ENCODE assay signal across 30 mouse cellular contexts in the genomic region with DNA sequence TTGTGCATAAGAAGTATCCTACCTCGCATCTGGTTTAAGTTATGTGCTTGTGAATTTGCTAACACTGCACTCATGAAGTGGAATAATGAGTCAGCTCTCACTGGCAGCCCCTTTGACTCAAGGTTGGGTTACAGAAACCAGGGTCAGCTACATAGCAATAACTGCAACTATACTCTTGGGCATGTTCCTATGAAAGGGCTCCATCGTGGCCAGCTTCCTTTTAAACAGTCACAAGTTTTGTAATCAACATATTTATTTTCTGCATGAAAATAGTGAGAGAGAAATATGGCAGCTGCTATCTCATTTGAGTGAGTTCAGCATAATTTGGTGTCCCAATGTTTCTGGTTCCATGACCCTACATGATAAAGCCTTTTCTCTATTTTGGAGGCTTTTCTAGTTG.
DNase-seq lines count a peak whose midpoint lies in the region; ATAC-seq and TF ChIP-seq lines count a peak whose summit lies in the region.
"Had no signal": no experiment of that assay in that cellular context is flagged by ENCODE, and none has a peak within 500 bp of the region (broad histone marks: within the 10 kb centered on the region; RNA-seq: fewer than 3 reads in every experiment).

No protein-coding gene starts in this region.

- H3K4me1 ChIP-seq in lung, embryonic 14.5 days (ENCODE audit: insufficient read depth) = no peaks in the 10 kb centered on the region
- no peaks in the 10 kb centered on the region for H3K4me1 ChIP-seq in lung, adult 2 months (ENCODE audit: control insufficient read depth, insufficient read depth, low read length)
- H3K4me1 ChIP-seq in intestine, postnatal 0 days (replicated peaks; ENCODE audit: control insufficient read depth, insufficient read depth, low read length) = no peaks in the 10 kb centered on the region
- H3K4me1 ChIP-seq in intestine, embryonic 15.5 days (replicated peaks) = no peaks in the 10 kb centered on the region
- H3K4me1 ChIP-seq: embryonic facial prominence, embryonic 13.5 days; forebrain, embryonic 12.5 days; hindbrain, embryonic 10.5 days; hindbrain, embryonic 15.5 days; midbrain, embryonic 10.5 days; midbrain, embryonic 15.5 days; neural tube, embryonic 15.5 days; stomach, embryonic 15.5 days had no signal

- whole genome bisulfite sequencing in lung, embryonic 14.5 days = 53% methylated on average over 2 of the region's 2 CpGs
- 62% methylated on average over 2 of the region's 2 CpGs for WGBS in lung, adult 2 months
- WGBS in intestine, postnatal 0 days = 80% methylated on average over 2 of the region's 2 CpGs
- 74% methylated on average over 2 of the region's 2 CpGs for WGBS in intestine, embryonic 15.5 days

- no peak overlapping the region for H3K4me2 ChIP-seq in lung, embryonic 14.5 days
- H3K4me2 ChIP-seq in intestine, postnatal 0 days (replicated peaks; ENCODE audit: low read depth) = no peak overlapping the region
- no peak overlapping the region for H3K4me2 ChIP-seq in intestine, embryonic 15.5 days (replicated peaks)
- H3K4me2 ChIP-seq: embryonic facial prominence, embryonic 13.5 days; forebrain, embryonic 12.5 days; hindbrain, embryonic 15.5 days; liver, embryonic 11.5 days; midbrain, embryonic 15.5 days; neural tube, embryonic 15.5 days; stomach, embryonic 15.5 days had no signal

- H3K36me3 ChIP-seq in lung, embryonic 14.5 days (ENCODE audit: insufficient read depth) = no peaks in the 10 kb centered on the region
- no peaks in the 10 kb centered on the region for H3K36me3 ChIP-seq in intestine, postnatal 0 days (ENCODE audit: control insufficient read depth, insufficient read depth)
- H3K36me3 ChIP-seq in intestine, embryonic 15.5 days = no peaks in the 10 kb centered on the region
- H3K36me3 ChIP-seq: embryonic facial prominence, embryonic 13.5 days; forebrain, embryonic 12.5 days; hindbrain, embryonic 10.5 days; hindbrain, embryonic 15.5 days; midbrain, embryonic 10.5 days; midbrain, embryonic 15.5 days; neural tube, embryonic 15.5 days; stomach, embryonic 15.5 days had no signal

- peak; percentile 54; the same call in 1 of the 2 replicates for ATAC-seq in lung, embryonic 14.5 days (ENCODE audit: insufficient read depth)
- no peak for ATAC-seq in intestine, postnatal 0 days
- no peak for ATAC-seq in intestine, embryonic 15.5 days
- ATAC-seq: forebrain, postnatal 0 days; midbrain, embryonic 15.5 days had no signal

- H3K9me3 ChIP-seq in lung, embryonic 14.5 days (ENCODE audit: low read depth, low read length) = no peaks in the 10 kb centered on the region
- H3K9me3 ChIP-seq in intestine, postnatal 0 days (ENCODE audit: control insufficient read depth) = no peaks in the 10 kb centered on the region
- no peaks in the 10 kb centered on the region for H3K9me3 ChIP-seq in intestine, embryonic 15.5 days
- H3K9me3 ChIP-seq: embryonic facial prominence, embryonic 13.5 days; forebrain, embryonic 12.5 days; hindbrain, embryonic 10.5 days; hindbrain, embryonic 15.5 days; midbrain, embryonic 10.5 days; midbrain, embryonic 15.5 days; neural tube, embryonic 15.5 days; stomach, embryonic 15.5 days had no signal

- no peak overlapping the region for H3K27ac ChIP-seq in lung, embryonic 14.5 days (ENCODE audit: low read depth)
- H3K27ac ChIP-seq in intestine, postnatal 0 days (ENCODE audit: low read depth, low read length) = no peak overlapping the region
- no peak overlapping the region for H3K27ac ChIP-seq in intestine, embryonic 15.5 days
- H3K27ac ChIP-seq: embryonic facial prominence, embryonic 13.5 days; forebrain, embryonic 12.5 days; hindbrain, embryonic 10.5 days; hindbrain, embryonic 15.5 days; kidney, postnatal 0 days; midbrain, embryonic 10.5 days; midbrain, embryonic 15.5 days; neural tube, embryonic 15.5 days; stomach, embryonic 15.5 days had no signal

- H3K4me3 ChIP-seq in lung, embryonic 14.5 days (ENCODE audit: low read depth, low read length) = no peak overlapping the region
- H3K4me3 ChIP-seq in lung, adult 2 months (replicated peaks; ENCODE audit: extremely low read depth, low read depth, low read length) = no peak overlapping the region
- no peak overlapping the region for H3K4me3 ChIP-seq in intestine, postnatal 0 days (ENCODE audit: low read depth, low read length)
- H3K4me3 ChIP-seq in intestine, embryonic 15.5 days (replicated peaks) = no peak overlapping the region
- H3K4me3 ChIP-seq: embryonic facial prominence, embryonic 13.5 days; erythroblast, embryonic 14.5 days; forebrain, embryonic 12.5 days; hindbrain, embryonic 10.5 days; hindbrain, embryonic 15.5 days; midbrain, embryonic 10.5 days; midbrain, embryonic 15.5 days; neural tube, embryonic 15.5 days; stomach, embryonic 15.5 days had no signal

- peak; percentile 72 for DNase-seq in lung, embryonic 14.5 days
- no peak for DNase-seq in lung, adult 2 months
- peak; percentile 37 for DNase-seq in forelimb bud, embryonic 11.5 days (ENCODE audit: low read depth, low spot score)
- peak; percentile 5 for DNase-seq in lung, postnatal 10 days
- no peak for DNase-seq in cerebellum, adult 18-20 months
- DNase-seq: adrenal gland, postnatal 25 days; B cell, adult 2 months; cerebellum, adult 11-12 months; cerebellum, postnatal 14 days; forebrain, postnatal 0 days; gastrocnemius, postnatal 14 days; heart, postnatal 14 days; kidney, adult 8-10 months; kidney, postnatal 4 days; retina, postnatal 1 day; right cerebral cortex, postnatal 14 days; thymus, postnatal 36 days had no signal

- TF ChIP-seq POLR2A in lung, adult 2 months (IDR thresholded peaks at IDR 0.05; ENCODE audit: borderline replicate concordance, extremely low read depth, low read depth, low read length) = no peak

- TF ChIP-seq CTCF in lung, embryonic 14.5 days (IDR thresholded peaks at IDR 0.05; ENCODE audit: low read depth) = no peak
- TF ChIP-seq CTCF in lung, adult 2 months (IDR thresholded peaks at IDR 0.05; ENCODE audit: insufficient read depth, low read length) = no peak
- no peak for TF ChIP-seq CTCF in intestine, postnatal 0 days (IDR thresholded peaks at IDR 0.05; ENCODE audit: low read depth)

- no peaks in the 10 kb centered on the region for H3K27me3 ChIP-seq in lung, embryonic 14.5 days (ENCODE audit: insufficient read depth, low read length)
- no peaks in the 10 kb centered on the region for H3K27me3 ChIP-seq in intestine, postnatal 0 days (replicated peaks; ENCODE audit: control insufficient read depth, insufficient read depth, low read length)
- H3K27me3 ChIP-seq in intestine, embryonic 15.5 days (replicated peaks) = no peaks in the 10 kb centered on the region
- H3K27me3 ChIP-seq: embryonic facial prominence, embryonic 13.5 days; forebrain, embryonic 12.5 days; hindbrain, embryonic 15.5 days; midbrain, embryonic 15.5 days; neural tube, embryonic 15.5 days; stomach, embryonic 15.5 days had no signal

- no peak overlapping the region for H3K9ac ChIP-seq in lung, embryonic 14.5 days
- H3K9ac ChIP-seq in intestine, postnatal 0 days (ENCODE audit: low read depth, low read length) = no peak overlapping the region
- no peak overlapping the region for H3K9ac ChIP-seq in intestine, embryonic 15.5 days
- H3K9ac ChIP-seq: embryonic facial prominence, embryonic 13.5 days; forebrain, embryonic 12.5 days; forebrain, postnatal 0 days; hindbrain, embryonic 15.5 days; midbrain, embryonic 15.5 days; neural tube, embryonic 15.5 days; stomach, embryonic 15.5 days had no signal

Comparison
In these comparisons a context has a peak if more than half of its experiments do, and no peak if none do; other contexts are left out.
1. DNase-seq: peak in lung, embryonic 14.5 days (single experiment), forelimb bud, embryonic 11.5 days (single experiment) and lung, postnatal 10 days (single experiment); none in lung, adult 2 months (single experiment) and cerebellum, adult 18-20 months (0 of 2).